Mouse (Mus musculus) spleen, embryonic (tissue): Measurements from ENCODE around the gene Tex2.

Source experiments
- CTCF ChIA-PET: fragments of 350-600 bp; sonication (Branson Sonifier 250); formaldehyde crosslinking; loops from one replicate; lab custom pipeline; 2022; lab: Charles Lee

Gene Tex2

DNA sequence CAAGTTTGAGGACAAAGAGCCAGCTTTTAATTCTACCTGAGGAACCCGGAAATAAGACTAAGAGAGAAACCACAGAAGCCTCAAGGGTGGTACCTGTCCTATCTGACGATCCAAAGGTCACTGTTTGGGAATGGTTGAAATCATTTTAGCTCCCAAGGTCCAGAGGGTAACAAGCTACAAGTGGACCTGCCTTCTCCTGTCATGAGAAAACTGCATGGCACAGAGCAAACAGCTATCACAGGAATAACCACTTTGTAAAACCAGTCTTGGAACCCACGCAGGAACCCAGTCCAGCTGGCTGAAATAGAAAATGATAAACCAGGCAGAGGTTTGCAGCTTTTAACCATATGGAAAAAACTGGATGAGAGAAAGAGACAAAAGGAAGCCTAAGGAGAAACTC lies 150.9 kb downstream of the Tex2 start:
- CTCF ChIA-PET: no interaction called here

DNA sequence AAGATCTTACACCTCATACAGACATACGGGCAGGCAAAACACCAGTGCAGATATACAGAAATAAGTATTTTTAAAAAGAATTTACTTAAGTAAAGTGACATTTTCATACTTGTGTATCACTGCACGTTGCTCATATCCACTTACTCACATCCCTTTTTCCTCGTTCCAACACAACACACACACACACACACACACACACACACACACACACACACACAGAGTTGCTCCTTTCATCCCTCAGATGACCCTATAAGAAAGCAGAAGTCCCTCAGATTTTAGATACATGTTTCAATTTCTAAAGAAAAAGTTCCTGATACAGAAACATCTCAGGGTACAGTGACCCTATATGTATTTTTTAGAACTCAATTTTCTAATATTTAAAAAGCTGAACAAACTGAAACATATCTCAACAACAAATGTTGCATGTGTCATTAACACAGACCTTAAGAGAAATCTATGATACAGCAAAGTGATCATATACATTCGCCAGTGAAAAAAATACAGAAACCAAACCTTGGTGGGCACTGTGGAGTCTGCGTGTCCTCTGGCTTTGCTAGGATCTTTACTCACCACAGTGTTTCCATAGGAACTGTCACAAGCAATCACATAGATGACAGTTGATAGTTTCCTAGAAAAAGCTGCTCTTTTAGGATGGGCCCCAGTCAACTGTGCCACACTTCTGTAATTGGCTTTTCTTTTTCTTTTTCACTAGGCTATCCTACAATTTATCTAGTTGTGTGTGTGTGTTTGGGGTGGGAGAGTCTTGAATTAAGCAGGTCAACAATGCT lies 151.9 kb downstream of the Tex2 start:
- CTCF ChIA-PET: no interaction called here

DNA sequence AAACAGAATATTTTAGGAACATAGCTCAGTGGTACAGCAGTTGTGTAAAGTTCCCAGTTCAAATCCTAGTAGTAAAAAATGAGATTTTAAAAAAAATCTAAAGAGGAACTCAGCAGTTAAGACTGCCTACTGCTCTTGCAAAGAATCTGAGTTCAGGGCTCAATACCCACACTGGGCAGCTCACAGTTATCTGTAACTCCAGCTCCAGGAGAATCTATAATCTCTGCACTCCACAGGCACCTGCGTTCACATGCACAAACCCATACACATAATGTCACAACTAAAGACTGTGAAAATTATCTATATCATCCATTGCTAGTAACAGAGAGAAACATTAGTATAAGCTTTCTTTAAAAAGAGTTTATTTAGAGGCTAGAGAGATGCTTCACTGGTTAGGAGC lies 152.6 kb downstream of the Tex2 start:
- CTCF ChIA-PET: no interaction called here

DNA sequence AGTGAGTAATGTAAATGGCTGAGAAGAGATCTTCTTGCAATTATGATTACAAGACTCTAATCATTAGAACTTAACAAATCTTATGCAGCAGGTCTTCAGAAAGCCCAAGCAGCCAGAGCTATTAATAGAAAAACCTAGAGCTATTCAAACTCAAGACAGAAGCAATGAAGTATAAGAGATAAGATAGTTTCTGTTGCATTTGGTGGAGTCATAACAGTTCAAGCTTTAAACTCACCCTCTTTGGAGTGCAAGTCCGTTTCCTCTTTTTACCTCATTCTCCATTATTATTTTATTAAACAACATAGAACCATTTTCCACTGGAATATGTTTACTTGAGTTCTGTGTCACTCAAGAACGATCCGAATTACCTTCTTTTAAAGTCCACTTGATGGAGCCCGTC lies 154.7 kb downstream of the Tex2 start:
- CTCF ChIA-PET: interaction anchor here (0.9 kb wide), 1 partner anchor 24 kb away, joined by 3 read pairs; no protein-coding TSS in a partner anchor
